Mouse (Mus musculus): ENCODE measurements around the gene Mb. TPM values are rescaled to one million over a fixed set of nuclear protein-coding genes. Genes with fewer than 3 reads are reported as not detected.

Mb gene
- total RNA-seq, 2 experiments from 2014 or later = 17,245 to 18,320 TPM

DNA sequence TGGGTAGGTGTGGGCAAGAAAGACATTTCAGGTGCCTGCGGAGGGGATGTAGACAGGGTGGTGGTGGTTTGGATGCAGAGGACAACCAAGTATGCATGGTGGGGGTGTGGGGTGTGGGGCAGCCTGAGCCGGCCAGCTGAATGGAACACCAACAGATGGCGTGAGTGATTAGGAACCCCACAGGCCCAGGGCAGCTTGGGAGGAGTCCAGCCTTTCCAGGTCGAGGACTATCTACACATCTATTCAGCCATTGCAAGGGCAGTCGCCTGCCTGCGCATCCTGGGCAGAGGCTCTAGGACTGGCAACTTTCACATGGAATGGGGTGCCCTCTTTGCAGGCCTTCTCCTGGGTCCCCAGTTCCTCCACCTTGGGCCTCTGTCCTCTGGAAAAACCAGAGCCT, 15.9 kb downstream of the Mb start:
- no peak for DNase-seq (ENCODE audit: low spot score)
- intact Hi-C loops (cut with DNase I) = no loop called here

DNA sequence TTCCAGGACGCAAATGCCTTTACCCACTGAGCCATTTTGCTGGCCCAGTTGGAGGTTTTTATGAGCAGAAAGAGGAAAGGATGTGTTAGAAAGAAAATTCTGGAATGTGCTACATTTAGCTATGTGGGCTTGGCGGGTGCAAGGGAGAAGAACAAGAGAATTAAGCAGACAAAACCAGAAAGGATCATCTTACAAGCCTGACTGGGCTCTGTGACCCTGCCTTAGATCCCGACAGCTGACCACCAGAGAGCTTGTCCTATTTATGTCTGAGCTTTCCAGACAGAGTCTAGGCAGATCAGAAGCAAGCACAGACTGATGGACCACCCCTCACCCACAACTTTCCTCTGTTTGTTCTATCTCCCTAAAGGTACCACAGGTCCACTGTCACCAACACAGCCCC, 19.2 kb downstream of the Mb start:
- intact Hi-C loops (cut with DNase I) = no loop called here
- DNase-seq (ENCODE audit: low spot score) = no peak

DNA sequence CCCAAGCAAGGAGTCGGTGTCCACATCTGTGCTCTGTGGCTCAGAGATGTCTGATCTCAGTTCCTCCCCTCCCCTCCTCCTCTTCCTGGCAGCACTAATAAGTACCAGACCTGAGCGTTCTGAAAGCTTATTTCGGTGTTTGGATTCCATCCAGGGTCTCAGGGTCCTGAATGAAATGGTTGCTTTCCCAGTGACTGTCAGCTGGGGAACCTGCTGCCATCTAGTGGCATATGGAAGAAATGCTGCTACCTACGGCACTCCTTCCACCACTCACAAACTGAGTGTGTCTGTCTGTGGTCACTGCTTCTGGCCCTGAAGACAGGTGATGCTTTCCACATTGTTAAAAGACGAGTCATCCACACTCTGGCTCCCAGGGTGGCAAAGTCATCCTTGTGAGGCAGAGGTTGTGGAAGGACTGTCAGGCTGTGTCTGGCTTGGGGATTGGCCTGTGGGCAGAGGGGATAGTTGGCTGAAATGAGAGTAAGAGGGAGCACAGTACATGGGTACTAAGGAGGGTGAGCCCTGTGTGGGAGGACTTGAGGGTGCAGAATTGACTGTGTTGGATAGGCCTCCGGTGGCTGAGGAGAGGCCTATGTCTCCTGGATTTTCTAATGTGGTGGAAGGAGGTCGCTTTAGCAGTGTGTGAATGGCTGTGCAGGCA, 21.0 kb downstream of the Mb start:
- DNase-seq (ENCODE audit: low spot score) = no peak

DNA sequence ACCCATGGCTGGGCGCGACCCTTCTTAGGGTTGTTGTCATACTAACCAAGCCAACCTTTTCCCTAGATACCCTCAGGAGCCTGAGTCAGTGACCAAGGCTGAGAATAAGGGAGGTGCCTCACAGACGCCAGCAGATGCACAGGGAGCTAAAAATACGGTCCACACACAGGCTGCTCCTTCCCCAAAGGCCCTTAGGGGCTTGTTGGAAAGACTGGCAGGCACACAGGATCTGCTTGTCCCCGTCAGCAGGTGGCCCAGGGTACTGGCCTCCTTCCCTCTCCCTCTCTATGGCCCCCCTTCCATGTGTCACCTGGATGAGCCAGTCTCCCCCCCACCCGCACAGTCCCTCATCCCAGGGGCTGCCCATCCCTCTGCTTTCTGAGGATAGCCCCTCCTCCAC, 22.8 kb downstream of the Mb start:
- intact Hi-C loops (cut with DNase I) = loop anchor here (5.0 kb wide), 1 partner anchor 55 kb away; no protein-coding TSS in a partner anchor
- no peak for DNase-seq (ENCODE audit: low spot score)

More for the DNA sequence above, 21.0 kb downstream of the Mb start:
- intact Hi-C loops (cut with DNase I) = loop anchor here (5.0 kb wide), 1 partner anchor 57 kb away; no protein-coding TSS in a partner anchor

DNA sequence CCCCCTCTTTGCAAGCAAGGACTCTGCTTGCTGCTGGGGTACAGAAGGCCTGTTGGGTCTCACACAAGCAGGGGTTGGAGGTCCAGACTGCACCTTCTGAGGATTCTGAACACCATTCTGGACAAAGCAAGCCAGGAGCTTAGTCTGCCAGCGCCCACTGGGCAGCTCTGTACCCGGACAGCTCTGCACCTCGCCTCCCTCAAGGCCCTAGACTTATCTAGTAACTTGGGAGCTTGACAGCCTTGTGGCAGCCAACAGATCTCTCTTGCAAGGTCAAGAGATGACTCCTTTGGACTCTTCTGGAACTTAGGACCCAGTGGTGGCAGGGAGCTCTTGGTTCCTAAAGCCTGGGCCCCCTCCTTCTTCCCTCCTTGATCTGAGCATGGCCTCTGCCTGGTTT, 23.4 kb downstream of the Mb start:
- intact Hi-C loops (cut with DNase I) = loop anchor here (5.0 kb wide), 1 partner anchor 55 kb away; no protein-coding TSS in a partner anchor
- DNase-seq (ENCODE audit: low spot score) = no peak

- intact Hi-C loops (cut with DNase I) = loop anchor here (5.0 kb wide), 1 partner anchor 54 kb away; no protein-coding TSS in a partner anchor
Measured at GRCm38 (mm10) chr15:77025884-77026583, 24.4 kb downstream of the Mb start.

DNA sequence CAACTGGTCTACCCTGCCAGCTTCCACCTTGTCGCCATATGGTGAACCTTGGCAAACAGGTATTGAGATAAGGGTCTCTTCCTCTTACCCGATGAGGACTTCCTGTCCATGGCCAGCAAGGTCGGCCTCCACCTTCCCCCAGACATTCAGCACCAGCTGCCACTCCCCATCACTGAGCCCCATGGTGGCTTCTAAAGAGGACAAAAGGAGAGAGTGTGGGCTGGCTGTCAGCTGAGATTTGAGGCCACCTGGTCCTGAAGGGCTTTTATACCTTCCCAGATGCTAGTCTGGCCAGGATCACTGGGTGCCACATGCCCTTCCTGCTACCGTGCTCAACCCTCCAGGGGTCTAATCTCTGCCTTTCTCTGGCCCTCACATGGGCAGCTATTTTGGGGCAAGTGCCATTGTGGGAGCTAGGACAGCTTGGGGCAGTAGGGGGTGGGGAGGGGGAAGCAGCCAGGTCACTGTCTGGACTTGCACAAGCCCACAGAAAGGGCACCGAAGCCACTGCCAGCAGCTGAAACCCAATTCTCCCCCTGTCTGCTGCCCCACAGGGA, 28.0 kb downstream of the Mb start:
- intact Hi-C loops (cut with DNase I) = no loop called here
- no peak for DNase-seq (ENCODE audit: low spot score)

More at GRCm38 (mm10) chr15:77025884-77026583, 24.4 kb downstream of the Mb start:
- DNase-seq (ENCODE audit: low spot score) = no peak

GRCm38 (mm10) chr15:77021851-77022250, 28.6 kb downstream of the Mb start:
- DNase-seq (ENCODE audit: low spot score) = no peak
- intact Hi-C loops (cut with DNase I) = no loop called here

DNA sequence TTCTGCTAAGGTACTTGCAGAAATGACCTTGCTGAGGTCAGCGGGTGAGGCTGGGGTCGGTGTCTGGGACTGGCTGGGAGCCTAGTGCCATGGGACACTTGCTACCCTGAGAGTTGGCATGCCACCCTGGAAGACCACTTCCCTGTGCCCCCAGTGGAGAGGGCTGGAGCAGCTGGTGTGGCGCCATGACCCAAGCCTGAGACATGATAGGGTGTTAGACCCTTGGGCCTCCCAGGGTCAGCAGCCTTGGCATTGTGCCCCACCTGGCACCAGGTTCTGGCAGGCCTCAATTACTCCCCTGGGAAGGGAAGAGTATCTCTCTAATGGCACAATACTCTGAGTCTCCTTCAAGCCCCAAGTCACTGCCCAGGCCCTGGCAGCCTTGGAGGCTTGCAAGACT, 29.4 kb downstream of the Mb start:
- intact Hi-C loops (cut with DNase I) = no loop called here
- no peak for DNase-seq (ENCODE audit: low spot score)

DNA sequence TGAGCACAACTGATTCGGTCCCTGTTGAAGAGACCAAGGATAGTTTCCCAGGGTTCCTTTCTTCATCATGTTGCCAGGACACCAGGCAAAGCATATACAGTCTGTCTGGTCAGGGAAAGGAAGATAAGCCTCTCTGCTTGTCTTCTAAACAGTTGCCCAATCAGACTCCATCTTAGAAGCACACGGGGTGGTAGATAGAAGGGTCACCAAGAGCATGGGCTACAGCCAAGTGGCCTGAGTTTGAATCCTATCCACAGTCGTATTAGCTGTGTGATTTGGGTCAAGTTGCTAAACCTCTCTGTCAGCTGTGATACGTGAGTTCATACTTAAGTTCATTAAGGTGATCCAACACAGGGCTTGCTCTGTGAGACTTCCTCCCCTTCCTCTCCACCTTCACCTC, 30.3 kb downstream of the Mb start:
- intact Hi-C loops (cut with DNase I) = no loop called here
- no peak for DNase-seq (ENCODE audit: low spot score)

GRCm38 (mm10) chr15:77019533-77019932, 30.9 kb downstream of the Mb start:
- intact Hi-C loops (cut with DNase I) = no loop called here
- DNase-seq (ENCODE audit: low spot score) = no peak

- intact Hi-C loops (cut with DNase I) = no loop called here
- no peak for DNase-seq (ENCODE audit: low spot score)
Measured at GRCm38 (mm10) chr15:77018740-77019340, 31.6 kb downstream of the Mb start.

GRCm38 (mm10) chr15:77017897-77018296, 32.6 kb downstream of the Mb start:
- no peak for DNase-seq (ENCODE audit: low spot score)
- intact Hi-C loops (cut with DNase I) = no loop called here

DNA sequence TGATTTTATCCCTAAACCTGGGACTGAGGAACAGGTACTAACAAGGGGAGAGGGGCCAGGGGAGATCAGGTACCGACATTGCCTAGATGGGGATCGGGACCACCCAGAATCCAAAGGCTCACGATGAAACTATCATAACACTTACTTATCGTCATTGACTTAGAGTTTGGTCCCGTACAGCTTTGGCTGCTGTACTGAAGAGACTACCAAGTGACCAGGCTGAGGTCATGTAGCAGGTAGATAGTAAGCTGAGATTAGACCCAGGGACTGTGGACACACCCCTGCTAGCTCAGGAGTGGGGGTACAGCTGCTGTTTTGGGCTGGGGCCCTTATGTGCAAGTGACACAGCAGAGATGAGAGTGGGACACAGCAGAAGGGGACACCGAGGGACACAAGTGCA, 34.0 kb downstream of the Mb start:
- intact Hi-C loops (cut with DNase I) = no loop called here
- DNase-seq (ENCODE audit: low spot score) = no peak

DNA sequence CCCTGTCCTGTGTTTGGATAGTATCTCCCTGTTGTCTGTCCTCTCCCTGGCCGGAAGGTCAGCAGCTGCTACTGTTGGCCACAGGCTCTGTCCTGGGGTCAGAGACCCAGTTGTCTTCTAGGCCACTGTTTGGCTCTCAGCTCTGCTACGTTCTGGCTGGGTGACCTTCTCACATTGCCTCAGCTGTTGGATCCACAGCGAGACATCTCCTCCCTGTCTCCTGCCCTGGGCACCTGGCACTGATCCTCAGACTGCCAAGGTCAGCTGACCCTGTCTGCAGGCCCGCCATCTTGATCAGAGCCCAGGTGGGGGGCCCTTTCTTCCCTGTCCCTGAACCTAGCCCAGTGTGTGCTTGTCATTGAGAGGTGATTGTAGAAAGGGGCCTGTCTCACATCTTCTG, 35.5 kb downstream of the Mb start:
- intact Hi-C loops (cut with DNase I) = no loop called here
- no peak for DNase-seq (ENCODE audit: low spot score)

- no peak for DNase-seq (ENCODE audit: low spot score)
- intact Hi-C loops (cut with DNase I) = no loop called here
Measured at GRCm38 (mm10) chr15:77014431-77014830, 36.0 kb downstream of the Mb start.

DNA sequence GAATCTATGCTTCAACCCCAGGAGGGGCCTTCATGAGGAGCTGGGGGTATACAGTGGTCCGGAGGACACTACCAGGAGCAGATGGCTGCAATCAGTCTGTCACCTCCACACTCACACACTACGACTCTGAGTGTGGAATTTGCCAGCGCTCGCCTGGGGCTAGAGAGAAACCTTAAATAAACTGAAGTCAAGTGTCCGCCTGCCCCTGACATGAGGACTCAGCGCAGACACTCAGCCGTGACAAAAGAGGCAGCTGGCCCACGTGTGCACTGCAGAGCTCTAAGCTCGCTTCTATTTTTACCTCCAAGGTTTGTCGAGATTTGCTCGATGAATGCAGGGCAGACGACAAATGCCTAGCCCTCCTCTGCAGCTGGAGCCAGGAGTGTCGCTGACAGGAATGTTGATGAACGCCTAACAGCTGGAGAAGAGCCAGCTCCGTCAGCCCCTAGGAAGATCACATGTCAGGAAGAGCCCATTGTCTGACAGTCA, 36.7 kb downstream of the Mb start:
- intact Hi-C loops (cut with DNase I) = no loop called here
- DNase-seq (ENCODE audit: low spot score) = peak; percentile 53

DNA sequence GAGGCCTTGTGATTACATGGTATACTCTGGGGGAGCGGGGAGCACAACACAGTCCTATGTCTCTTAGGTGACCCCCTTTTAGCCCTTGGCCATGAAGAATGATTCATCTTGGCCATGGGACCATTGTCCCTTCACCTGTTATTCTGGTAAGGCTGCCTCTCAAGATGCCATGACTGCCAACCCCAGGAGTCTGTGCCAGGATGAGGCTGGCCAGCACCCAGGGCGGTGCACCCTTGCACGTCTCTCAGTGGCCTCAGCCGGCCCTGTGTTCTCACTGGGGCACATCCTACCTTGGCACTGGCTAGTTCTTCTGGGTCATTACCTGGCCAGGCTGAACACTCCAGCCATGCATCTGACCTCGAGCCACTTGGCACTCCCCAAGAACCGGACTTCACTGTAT, 41.6 kb downstream of the Mb start:
- intact Hi-C loops (cut with DNase I) = loop anchor here (10.0 kb wide), 1 partner anchor 54 kb away; no protein-coding TSS in a partner anchor
- peak; percentile 57 for DNase-seq (ENCODE audit: low spot score)

- intact Hi-C loops (cut with DNase I) = loop anchor here (10.0 kb wide), 1 partner anchor 49 kb away; no protein-coding TSS in a partner anchor
- no peak for DNase-seq (ENCODE audit: low spot score)
Measured at GRCm38 (mm10) chr15:77003868-77004215, 46.6 kb downstream of the Mb start.

GRCm38 (mm10) chr15:77003173-77003867, 47.1 kb downstream of the Mb start:
- no peak for DNase-seq (ENCODE audit: low spot score)
- intact Hi-C loops (cut with DNase I) = loop anchor here (10.0 kb wide), 1 partner anchor 49 kb away; no protein-coding TSS in a partner anchor
